Mouse (Mus musculus) embryonic facial prominence, embryonic 11.5 days (tissue): Measurements from ENCODE around the gene Selenom. TPM values are rescaled to one million over a fixed set of nuclear protein-coding genes. Genes with fewer than 3 reads are reported as not detected.

Experiments used
- ATAC-seq: fragments of 200-750 bp; cut with Nextera tagmentation; replicated peaks from 2 replicates; pipeline ENCODE4 v1.8.0; 2017; ENCODE audit warnings: low read depth; ENCODE audit not compliant: insufficient number of reproducible peaks, low FRiP score, low TSS enrichment
- DNase-seq: peaks from one replicate; pipeline ENCODE4 v3.0.0-alpha.2; 2015; ENCODE audit warnings: low spot score
- H3K27ac ChIP-seq: fragments of 300-500 bp; sonication (generic); replicated peaks from 2 replicates; pipeline ENCODE4 v1.5.1; 2014; ENCODE audit warnings: mild to moderate bottlenecking, low read depth, low read length, control low read depth
- H3K27me3 ChIP-seq: fragments of 300-500 bp; sonication (generic); 2 replicates; pipeline ENCODE4 v1.6.1; 2014; ENCODE audit warnings: mild to moderate bottlenecking, low read length, moderate library complexity, mixed read lengths; ENCODE audit not compliant: control insufficient read depth, insufficient read depth
- H3K36me3 ChIP-seq: fragments of 300-500 bp; sonication (generic); replicated peaks from 2 replicates; pipeline ENCODE4 v1.6.1; 2014; ENCODE audit warnings: low read depth, mild to moderate bottlenecking, low read length, moderate library complexity, mixed read lengths; ENCODE audit not compliant: control insufficient read depth, insufficient read depth
- H3K4me1 ChIP-seq: fragments of 300-500 bp; sonication (generic); 2 replicates; pipeline ENCODE4 v1.6.1; 2014; ENCODE audit warnings: low read length, mixed read lengths; ENCODE audit not compliant: control insufficient read depth, insufficient read depth
- H3K4me2 ChIP-seq: fragments of 300-500 bp; sonication (generic); 2 replicates; pipeline ENCODE4 v1.6.1; 2014; ENCODE audit warnings: low read depth, mild to moderate bottlenecking, control low read depth, low read length, moderate library complexity
- H3K4me3 ChIP-seq: fragments of 300-500 bp; sonication (generic); 2 replicates; pipeline ENCODE4 v1.5.1; 2014; ENCODE audit warnings: low read depth, low read length, control low read depth
- H3K9ac ChIP-seq: fragments of 300-500 bp; sonication (generic); replicated peaks from 2 replicates; pipeline ENCODE4 v1.6.1; 2014; ENCODE audit warnings: mild to moderate bottlenecking, control low read depth, low read length
- H3K9me3 ChIP-seq: fragments of 300-500 bp; sonication (generic); replicated peaks from 2 replicates; pipeline ENCODE4 v1.6.1; 2016; ENCODE audit warnings: mild to moderate bottlenecking, low read length, inconsistent platforms, mixed read lengths; ENCODE audit not compliant: control insufficient read depth
- WGBS: fragments of 180-500 bp; shearing (Covaris S2); extraction: QIAGEN DNeasy Blood & Tissue Kit; methylation state at CpG from one replicate; pipeline ENCODE4 v1.1.7; 2014; 5-methylcytosine and 5-hydroxymethylcytosine counted together
- polyA plus RNA-seq: library from polyadenylated mRNA; unstranded; fragments of >200 nt; fragmentation: Nextera tagmentation; extraction: Ambion mirVana; gene quantifications from 2 replicates; pipeline ENCODE4 v1.2.1, GENCODE M21; 2014

The Selenom gene
- polyA plus RNA-seq, 1 experiment from 2014 or later: 60.3 TPM

GRCm38 (mm10) chr11:3489036-3489435 is 25.4 kb upstream of the Selenom start:
- Histone ChIP-seq H3K27me3 (no peaks in the 10 kb centered on the region), H3K9me3 (no peaks in the 10 kb centered on the region), H3K36me3 (no peaks in the 10 kb centered on the region), H3K9ac (no peak overlapping the region), H3K4me2 (no peak overlapping the region), H3K4me3 (no peak overlapping the region), H3K4me1 (no peaks in the 10 kb centered on the region), H3K27ac (no peak overlapping the region)
- 86% methylated on average over 5 of the region's 5 CpGs for WGBS
- no peak for DNase-seq
- no peak for ATAC-seq

- ATAC-seq: no peak
- Histone ChIP-seq H3K27ac (no peak overlapping the region), H3K9ac (no peak overlapping the region), H3K27me3 (no peaks in the 10 kb centered on the region), H3K9me3 (no peaks in the 10 kb centered on the region), H3K36me3 (no peaks in the 10 kb centered on the region), H3K4me2 (no peak overlapping the region), H3K4me1 (no peaks in the 10 kb centered on the region), H3K4me3 (no peak overlapping the region)
- 67% methylated on average over 4 of the region's 4 CpGs for WGBS
- DNase-seq: no peak
Observed at GRCm38 (mm10) chr11:3492748-3493147, 21.7 kb upstream of the Selenom start.

GRCm38 (mm10) chr11:3494857-3495256 is 19.6 kb upstream of the Selenom start:
- H3K27ac ChIP-seq: no peak overlapping the region
- H3K4me2 ChIP-seq: no peak overlapping the region
- no peaks in the 10 kb centered on the region for H3K9me3 ChIP-seq
- H3K9ac ChIP-seq: no peak overlapping the region
- no peak for DNase-seq
- 81% methylated on average over 17 of the region's 17 CpGs for WGBS
- no peak for ATAC-seq
- no peaks in the 10 kb centered on the region for H3K27me3 ChIP-seq
- H3K4me1 ChIP-seq: no peaks in the 10 kb centered on the region
- H3K36me3 ChIP-seq: no peaks in the 10 kb centered on the region
- no peak overlapping the region for H3K4me3 ChIP-seq

- Histone ChIP-seq H3K27me3 (no peaks in the 10 kb centered on the region), H3K27ac (no peak overlapping the region), H3K9me3 (no peaks in the 10 kb centered on the region), H3K9ac (no peak overlapping the region), H3K36me3 (no peaks in the 10 kb centered on the region), H3K4me1 (no peaks in the 10 kb centered on the region), H3K4me3 (no peak overlapping the region), H3K4me2 (no peak overlapping the region)
- WGBS: 87% methylated on average over 14 of the region's 14 CpGs
- ATAC-seq (no peak), DNase-seq (no peak)
Observed at GRCm38 (mm10) chr11:3495496-3495895, 19.0 kb upstream of the Selenom start.

- H3K36me3 ChIP-seq: no peaks in the 10 kb centered on the region
- no peaks in the 10 kb centered on the region for H3K27me3 ChIP-seq
- H3K4me1 ChIP-seq: no peaks in the 10 kb centered on the region
- H3K9ac ChIP-seq: no peak overlapping the region
- H3K4me3 ChIP-seq: no peak overlapping the region
- 43% methylated on average over 5 of the region's 5 CpGs for WGBS
- H3K27ac ChIP-seq: no peak overlapping the region
- no peaks in the 10 kb centered on the region for H3K9me3 ChIP-seq
- no peak for ATAC-seq
- no peak for DNase-seq
- no peak overlapping the region for H3K4me2 ChIP-seq
Observed at GRCm38 (mm10) chr11:3496756-3497155, 17.7 kb upstream of the Selenom start.

GRCm38 (mm10) chr11:3497296-3497695 is 17.2 kb upstream of the Selenom start:
- Histone ChIP-seq H3K36me3 (no peaks in the 10 kb centered on the region), H3K4me2 (no peak overlapping the region), H3K27ac (no peak overlapping the region), H3K9me3 (no peaks in the 10 kb centered on the region), H3K9ac (no peak overlapping the region), H3K4me1 (no peaks in the 10 kb centered on the region), H3K4me3 (no peak overlapping the region), H3K27me3 (no peaks in the 10 kb centered on the region)
- 94% methylated on average over 1 of the region's 1 CpGs for WGBS
- ATAC-seq: no peak
- no peak for DNase-seq

- ATAC-seq: no peak
- no peaks in the 10 kb centered on the region for H3K36me3 ChIP-seq
- no peak overlapping the region for H3K9ac ChIP-seq
- H3K9me3 ChIP-seq: no peaks in the 10 kb centered on the region
- no peaks in the 10 kb centered on the region for H3K27me3 ChIP-seq
- no peak overlapping the region for H3K4me3 ChIP-seq
- DNase-seq: no peak
- WGBS: 80% methylated on average over 17 of the region's 17 CpGs
- H3K4me2 ChIP-seq: no peak overlapping the region
- H3K4me1 ChIP-seq: no peaks in the 10 kb centered on the region
- no peak overlapping the region for H3K27ac ChIP-seq
Observed at GRCm38 (mm10) chr11:3502057-3502456, 12.4 kb upstream of the Selenom start.

GRCm38 (mm10) chr11:3502459-3503072 is 11.9 kb upstream of the Selenom start:
- no peak overlapping the region for H3K4me3 ChIP-seq
- H3K4me2 ChIP-seq: no peak overlapping the region
- H3K9me3 ChIP-seq: no peaks in the 10 kb centered on the region
- no peaks in the 10 kb centered on the region for H3K27me3 ChIP-seq
- H3K4me1 ChIP-seq: no peaks in the 10 kb centered on the region
- no peak overlapping the region for H3K9ac ChIP-seq
- 78% methylated on average over 18 of the region's 18 CpGs for WGBS
- H3K27ac ChIP-seq: no peak overlapping the region
- ATAC-seq (no peak), DNase-seq (no peak)
- no peaks in the 10 kb centered on the region for H3K36me3 ChIP-seq
